Mouse (Mus musculus) testis, postnatal 10 days (tissue): ENCODE measurements around the gene Aim2.
A peak's percentile ranks its signal among the peaks of the same experiment; 100 is the strongest.

Experiments used
- DNase-seq: peaks from one replicate; pipeline ENCODE4 v3.0.0; 2021; ENCODE audit warnings: low spot score

Aim2 gene

GRCm38 (mm10) chr1:173348527-173348926, 2.2 kb upstream of the Aim2 start:
- DNase-seq = no peak

GRCm38 (mm10) chr1:173349192-173349591, 1.5 kb upstream of the Aim2 start:
- DNase-seq = no peak

- DNase-seq = peak; percentile 54
Observed at GRCm38 (mm10) chr1:173349946-173350345, 733 bp upstream of the Aim2 start.

GRCm38 (mm10) chr1:173355107-173355846, 4.6 kb downstream of the Aim2 start:
- DNase-seq = no peak

- DNase-seq = no peak
Observed at GRCm38 (mm10) chr1:173356699-173357098, 6.0 kb downstream of the Aim2 start.

GRCm38 (mm10) chr1:173357799-173358198, 7.1 kb downstream of the Aim2 start:
- DNase-seq = no peak

GRCm38 (mm10) chr1:173359590-173360290, 9.1 kb downstream of the Aim2 start:
- no peak for DNase-seq

- peak; percentile 76 for DNase-seq
Observed at GRCm38 (mm10) chr1:173361651-173362050, 11.0 kb downstream of the Aim2 start.

GRCm38 (mm10) chr1:173363436-173363835, 12.8 kb downstream of the Aim2 start:
- DNase-seq = no peak

- DNase-seq = no peak
Observed at GRCm38 (mm10) chr1:173364125-173364800, 13.6 kb downstream of the Aim2 start.

GRCm38 (mm10) chr1:173365970-173366409, 15.3 kb downstream of the Aim2 start:
- DNase-seq = peak; percentile 42

- DNase-seq = no peak
Observed at GRCm38 (mm10) chr1:173366701-173367355, 16.1 kb downstream of the Aim2 start.

- DNase-seq = peak; percentile 49
Observed at GRCm38 (mm10) chr1:173367356-173368046, 16.8 kb downstream of the Aim2 start, which contains the start of gene Cadm3. Gene Cadm3 (minus strand): TSS chr1:173367695.

GRCm38 (mm10) chr1:173369611-173370010, 18.9 kb downstream of the Aim2 start:
- no peak for DNase-seq

- no peak for DNase-seq
Observed at GRCm38 (mm10) chr1:173370456-173370855, 19.8 kb downstream of the Aim2 start.

- no peak for DNase-seq
Observed at GRCm38 (mm10) chr1:173371586-173371985, 20.9 kb downstream of the Aim2 start.

GRCm38 (mm10) chr1:173374020-173374419, 23.3 kb downstream of the Aim2 start:
- no peak for DNase-seq

- peak; percentile 76 for DNase-seq
Observed at GRCm38 (mm10) chr1:173377380-173378112, 26.9 kb downstream of the Aim2 start.

GRCm38 (mm10) chr1:173381436-173381835, 30.8 kb downstream of the Aim2 start:
- DNase-seq = no peak

GRCm38 (mm10) chr1:173389431-173389830, 38.8 kb downstream of the Aim2 start:
- DNase-seq = no peak

- no peak for DNase-seq
Observed at GRCm38 (mm10) chr1:173389901-173390401, 39.3 kb downstream of the Aim2 start.
